Mouse (Mus musculus): ENCODE data around the gene Syne1.

Syne1 gene

GRCm38 (mm10) chr10:5163286-5163685 lies 388.0 kb downstream of the Syne1 start:
- no peak for DNase-seq (ENCODE audit: low read depth, low spot score)

- peak; percentile 68 for DNase-seq (ENCODE audit: low read depth, low spot score)
Observed at GRCm38 (mm10) chr10:5161394-5161872, 389.8 kb downstream of the Syne1 start.

GRCm38 (mm10) chr10:5159679-5160078 lies 391.6 kb downstream of the Syne1 start:
- no peak for DNase-seq (ENCODE audit: low read depth, low spot score)

- no peak for DNase-seq (ENCODE audit: low read depth, low spot score)
Observed at GRCm38 (mm10) chr10:5153047-5153446, 398.2 kb downstream of the Syne1 start.

- no peak for DNase-seq (ENCODE audit: low read depth, low spot score)
Observed at GRCm38 (mm10) chr10:5141471-5141870, 409.8 kb downstream of the Syne1 start.

- no peak for DNase-seq (ENCODE audit: low read depth, low spot score)
Observed at GRCm38 (mm10) chr10:5139932-5140264, 411.4 kb downstream of the Syne1 start.

- DNase-seq (ENCODE audit: low read depth, low spot score), result no peak
Observed at GRCm38 (mm10) chr10:5139246-5139931, 411.9 kb downstream of the Syne1 start.

GRCm38 (mm10) chr10:5132050-5132449 lies 419.2 kb downstream of the Syne1 start:
- no peak for DNase-seq (ENCODE audit: low read depth, low spot score)

- no peak for DNase-seq (ENCODE audit: low read depth, low spot score)
Observed at GRCm38 (mm10) chr10:5130495-5130894, 420.8 kb downstream of the Syne1 start.

GRCm38 (mm10) chr10:5124757-5125156 lies 426.5 kb downstream of the Syne1 start:
- no peak for DNase-seq (ENCODE audit: low read depth, low spot score)

GRCm38 (mm10) chr10:5116720-5117119 lies 434.6 kb downstream of the Syne1 start:
- DNase-seq (ENCODE audit: low read depth, low spot score), result no peak

GRCm38 (mm10) chr10:5116155-5116554 lies 435.1 kb downstream of the Syne1 start:
- DNase-seq (ENCODE audit: low read depth, low spot score), result no peak

- DNase-seq (ENCODE audit: low read depth, low spot score), result no peak
Observed at GRCm38 (mm10) chr10:5110773-5111172, 440.5 kb downstream of the Syne1 start.

- DNase-seq (ENCODE audit: low read depth, low spot score), result no peak
Observed at GRCm38 (mm10) chr10:5097754-5098137, 453.5 kb downstream of the Syne1 start.

GRCm38 (mm10) chr10:5096996-5097753 lies 454.1 kb downstream of the Syne1 start:
- DNase-seq (ENCODE audit: low read depth, low spot score), result no peak

- no peak for DNase-seq (ENCODE audit: low read depth, low spot score)
Observed at GRCm38 (mm10) chr10:5089133-5089532, 462.1 kb downstream of the Syne1 start.

GRCm38 (mm10) chr10:5087336-5087735 lies 463.9 kb downstream of the Syne1 start:
- DNase-seq (ENCODE audit: low read depth, low spot score), result no peak

- no peak for DNase-seq (ENCODE audit: low read depth, low spot score)
Observed at GRCm38 (mm10) chr10:5086329-5086728, 465.0 kb downstream of the Syne1 start.

GRCm38 (mm10) chr10:5085792-5086191 lies 465.5 kb downstream of the Syne1 start:
- no peak for DNase-seq (ENCODE audit: low read depth, low spot score)

- DNase-seq (ENCODE audit: low read depth, low spot score), result no peak
Observed at GRCm38 (mm10) chr10:5083716-5084115, 467.6 kb downstream of the Syne1 start.

GRCm38 (mm10) chr10:5079945-5080468 lies 471.3 kb downstream of the Syne1 start:
- DNase-seq (ENCODE audit: low read depth, low spot score), result no peak

GRCm38 (mm10) chr10:5075724-5076123 lies 475.6 kb downstream of the Syne1 start:
- DNase-seq (ENCODE audit: low read depth, low spot score), result no peak

GRCm38 (mm10) chr10:5072054-5072453 lies 479.2 kb downstream of the Syne1 start:
- no peak for DNase-seq (ENCODE audit: low read depth, low spot score)

All from R1 (cell line).